Mouse (Mus musculus) c-Kit-negative CD71-positive TER-119-positive erythroid progenitor cells, embryonic 14.5 days (primary cell): ENCODE results near the gene Spata7.

Experiments used
- DNase-seq: peaks from one replicate; pipeline ENCODE4 v3.0.0-alpha.2; 2013; ENCODE audit warnings: low read depth, low spot score

The Spata7 gene

GRCm38 (mm10) chr12:98670429-98670828 lies 42.5 kb downstream of the Spata7 start:
- DNase-seq: no peak

- DNase-seq: no peak
These were observed 45.9 kb downstream of the Spata7 start for GRCm38 (mm10) chr12:98673879-98674278.

GRCm38 (mm10) chr12:98674627-98675143 lies 46.7 kb downstream of the Spata7 start:
- DNase-seq: peak; percentile 34

GRCm38 (mm10) chr12:98676861-98677260 lies 48.9 kb downstream of the Spata7 start:
- DNase-seq: no peak

GRCm38 (mm10) chr12:98677336-98677735 lies 49.4 kb downstream of the Spata7 start:
- no peak for DNase-seq

GRCm38 (mm10) chr12:98679906-98680305 lies 51.9 kb downstream of the Spata7 start:
- no peak for DNase-seq

GRCm38 (mm10) chr12:98682196-98682595 lies 54.2 kb downstream of the Spata7 start:
- no peak for DNase-seq

GRCm38 (mm10) chr12:98683171-98683570 lies 55.2 kb downstream of the Spata7 start:
- no peak for DNase-seq

GRCm38 (mm10) chr12:98683574-98683973 lies 55.6 kb downstream of the Spata7 start:
- no peak for DNase-seq

- no peak for DNase-seq
These were observed 62.3 kb downstream of the Spata7 start for GRCm38 (mm10) chr12:98690230-98690629.

GRCm38 (mm10) chr12:98697202-98697601 lies 69.2 kb downstream of the Spata7 start:
- DNase-seq: no peak

GRCm38 (mm10) chr12:98701564-98701963 lies 73.6 kb downstream of the Spata7 start:
- DNase-seq: no peak

- DNase-seq: no peak
These were observed 75.6 kb downstream of the Spata7 start for GRCm38 (mm10) chr12:98703554-98703953.

GRCm38 (mm10) chr12:98703961-98704360 lies 76.0 kb downstream of the Spata7 start:
- no peak for DNase-seq

GRCm38 (mm10) chr12:98712819-98713218 lies 84.9 kb downstream of the Spata7 start:
- no peak for DNase-seq

- DNase-seq: no peak
These were observed 85.7 kb downstream of the Spata7 start for GRCm38 (mm10) chr12:98713621-98714103.

- DNase-seq: no peak
These were observed 86.8 kb downstream of the Spata7 start for GRCm38 (mm10) chr12:98714757-98715156.

- no peak for DNase-seq
These were observed 88.2 kb downstream of the Spata7 start for GRCm38 (mm10) chr12:98716142-98716541.
